Mouse (Mus musculus): Measurements from ENCODE around the gene Hes1.

DNA sequence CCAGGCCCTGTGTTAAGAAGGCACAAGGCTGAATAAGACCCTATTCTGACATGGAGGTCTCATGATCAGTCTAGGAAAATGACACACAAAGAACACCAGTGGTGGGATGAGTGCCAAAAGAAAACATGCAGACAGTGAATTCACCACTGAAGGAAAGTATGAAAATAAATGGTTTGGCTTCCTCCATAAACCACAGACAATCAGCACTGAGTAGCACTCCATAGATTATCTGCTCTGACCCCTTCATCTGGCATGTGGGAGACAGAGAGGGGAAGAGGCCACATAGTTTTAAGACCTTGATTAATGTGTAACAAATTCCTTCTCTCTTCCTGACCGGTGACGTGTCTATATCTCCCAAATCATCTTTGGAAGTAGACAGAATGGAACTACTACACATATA is 47.4 kb downstream of the Hes1 start:
- no peak for TF ChIP-seq CTCF (conservative IDR thresholded peaks at IDR 0.05; ENCODE audit: low read length)
- no peak for TF ChIP-seq NANOG (IDR thresholded peaks at IDR 0.05; ENCODE audit: borderline replicate concordance, low read length)
- no peak for TF ChIP-seq POU5F1 (IDR thresholded peaks at IDR 0.05; ENCODE audit: borderline replicate concordance, low read length)
